10 mouse cellular contexts compared by ENCODE assay signal in the genomic region with DNA sequence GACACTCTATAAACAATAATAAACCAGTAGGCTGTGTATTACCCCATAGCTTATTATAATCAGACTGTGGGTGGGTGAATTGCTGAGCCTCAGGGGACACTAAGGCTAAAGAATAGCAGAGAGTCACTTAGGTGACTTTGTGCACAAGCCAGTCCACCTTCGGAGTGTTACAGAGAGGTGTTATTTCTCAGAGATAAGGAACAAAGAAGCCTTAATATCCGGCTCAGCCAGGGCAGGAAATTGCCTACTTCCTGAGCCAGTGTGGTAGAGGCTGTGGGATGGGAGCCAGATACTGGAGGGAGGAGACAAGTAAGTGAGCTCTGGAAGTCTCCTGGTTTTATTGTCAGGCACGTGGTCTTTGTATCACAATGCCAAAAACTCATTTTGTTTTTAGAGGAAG. TPM values are rescaled to one million over a fixed set of nuclear protein-coding genes. Genes with fewer than 3 reads are reported as not detected.
DNase-seq lines count a peak whose midpoint lies in the region; ATAC-seq and TF ChIP-seq lines count a peak whose summit lies in the region.
"Had no signal": no experiment of that assay in that cellular context is flagged by ENCODE, and none has a peak within 500 bp of the region (broad histone marks: within the 10 kb centered on the region; RNA-seq: fewer than 3 reads in every experiment).

No protein-coding gene starts in this region.

- no peaks in the 10 kb centered on the region for H3K36me3 ChIP-seq in kidney, postnatal 0 days (ENCODE audit: insufficient read depth, low read length)
- H3K36me3 ChIP-seq in stomach, postnatal 0 days (ENCODE audit: control insufficient read depth, insufficient read depth, low read length) = no peaks in the 10 kb centered on the region

- no peaks in the 10 kb centered on the region for H3K9me3 ChIP-seq in kidney, postnatal 0 days (replicated peaks; ENCODE audit: low read length)
- H3K9me3 ChIP-seq in stomach, postnatal 0 days (ENCODE audit: control insufficient read depth, low read length) = no peaks in the 10 kb centered on the region
- H3K9me3 ChIP-seq: megakaryocyte, embryonic 14.5 days had no signal

- WGBS in kidney, postnatal 0 days = 9% methylated on average over 3 of the region's 3 CpGs
- 16% methylated on average over 3 of the region's 3 CpGs for WGBS in stomach, postnatal 0 days

- H3K4me2 ChIP-seq in kidney, postnatal 0 days (ENCODE audit: low read length) = no peak overlapping the region
- H3K4me2 ChIP-seq in stomach, postnatal 0 days (replicated peaks; ENCODE audit: low read depth) = no peak overlapping the region

- no peak overlapping the region for H3K9ac ChIP-seq in kidney, postnatal 0 days (ENCODE audit: low read depth, low read length)
- no peak overlapping the region for H3K9ac ChIP-seq in stomach, postnatal 0 days (ENCODE audit: low read length)

- intact Hi-C loops in left cerebral cortex, postnatal 4 days (cut with DNase I) = no loop called here

- H3K4me3 ChIP-seq in kidney, postnatal 0 days (replicated peaks; ENCODE audit: low read depth, low read length) = no peak overlapping the region
- no peak overlapping the region for H3K4me3 ChIP-seq in stomach, postnatal 0 days (ENCODE audit: low read depth, low read length)
- H3K4me3 ChIP-seq: megakaryocyte, embryonic 14.5 days had no signal

- H3K4me1 ChIP-seq in kidney, postnatal 0 days (replicated peaks; ENCODE audit: insufficient read depth, low read length) = 0 out of 2 replicates have a peak, but pooled peaks cover 3% of the 10 kb centered on the region
- H3K4me1 ChIP-seq in stomach, postnatal 0 days (replicated peaks; ENCODE audit: control insufficient read depth, insufficient read depth) = no peaks in the 10 kb centered on the region

- ATAC-seq in kidney, postnatal 0 days (replicated peaks; ENCODE audit: low FRiP score, low read depth) = 0 out of 2 replicates have a peak, but pooled peaks have one; percentile 29
- ATAC-seq in megakaryocyte, adult 5-6 weeks (ENCODE audit: poor library complexity, severe bottlenecking) = peak; percentile 68
- ATAC-seq in stomach, postnatal 0 days (ENCODE audit: low FRiP score, low TSS enrichment) = no peak

- TF ChIP-seq EP300 in stomach, postnatal 0 days (optimal IDR thresholded peaks at IDR 0.05) = no peak

- no peak for TF ChIP-seq CTCF in kidney, postnatal 0 days (IDR thresholded peaks at IDR 0.05; ENCODE audit: low read depth)
- TF ChIP-seq CTCF in stomach, postnatal 0 days (IDR thresholded peaks at IDR 0.05; ENCODE audit: low read depth) = no peak

- no peak overlapping the region for H3K27ac ChIP-seq in kidney, postnatal 0 days
- H3K27ac ChIP-seq in stomach, postnatal 0 days (replicated peaks) = no peak overlapping the region

- H3K27me3 ChIP-seq in kidney, postnatal 0 days (ENCODE audit: insufficient read depth, low read length) = no peaks in the 10 kb centered on the region
- H3K27me3 ChIP-seq in stomach, postnatal 0 days (ENCODE audit: control insufficient read depth, insufficient read depth, low read length) = no peaks in the 10 kb centered on the region
- H3K27me3 ChIP-seq: megakaryocyte, embryonic 14.5 days had no signal

- peak; percentile 5 for DNase-seq in left cerebral cortex, postnatal 4 days
- DNase-seq in left cerebral cortex, adult 18-20 months (ENCODE audit: low spot score in 2 of 2) = no peak
- DNase-seq in forelimb bud, embryonic 11.5 days (ENCODE audit: low read depth, low spot score) = peak; percentile 71
- DNase-seq in kidney, postnatal 0 days (ENCODE audit: low spot score) = peak; percentile 38
- DNase-seq in stomach, postnatal 0 days (ENCODE audit: low spot score) = no peak
- DNase-seq in frontal cortex, postnatal 25 days (ENCODE audit: low spot score in 2 of 2) = no peak
- no peak for DNase-seq in spleen, postnatal 10 days (ENCODE audit: low spot score in 2 of 2)
- DNase-seq: right cerebral cortex, adult 18-20 months had no signal

RNA-seq across cellular contexts. Expression of gene Gorab, which starts 40.4 kb away (rescaled TPM):
- 10 to 100 TPM; 12.5 to 12.9 TPM for total RNA-seq in left cerebral cortex, postnatal 4 days (2021)
- 10 to 100 TPM; 11.4 to 12.5 TPM for total RNA-seq in left cerebral cortex, adult 18-20 months (2021)
- polyA plus RNA-seq in kidney, postnatal 0 days (2015; fragmentation: Nextera tagmentation; extraction: Ambion mirVana) = 17.2 and 18.9 TPM in 2 replicates
- total RNA-seq in megakaryocyte, adult 5-6 weeks (2015) = 5.3 and 7.7 TPM in 2 replicates
- 6.6 and 9.8 TPM in 2 replicates for total RNA-seq in megakaryocyte, adult 5-6 weeks (2017)
- polyA plus RNA-seq in stomach, postnatal 0 days (2015; fragmentation: Nextera tagmentation; extraction: Ambion mirVana) = 9.7 and 10.4 TPM in 2 replicates

Comparison
In these comparisons a context has a peak if more than half of its experiments do, and no peak if none do; other contexts are left out.
1. DNase-seq: peak in left cerebral cortex, postnatal 4 days (single experiment), forelimb bud, embryonic 11.5 days (single experiment) and kidney, postnatal 0 days (single experiment); none in left cerebral cortex, adult 18-20 months (0 of 2), stomach, postnatal 0 days (single experiment), frontal cortex, postnatal 25 days (0 of 2) and spleen, postnatal 10 days (0 of 2).